Mouse (Mus musculus) spleen, postnatal 4 days (tissue): ENCODE results near the gene Cd151.
A peak's percentile ranks its signal among the peaks of the same experiment; 100 is the strongest.

Experiments
- DNase-seq, 2 experiments: peaks; one replicate each; pipeline ENCODE4 v3.0.0; 2022; ENCODE audit warnings: low spot score in 2 of 2

The Cd151 gene

GRCm38 (mm10) chr7:141467230-141468030 lies at the start of gene Cd151:
Cd151 (plus strand) TSS chr7:141467392.
- DNase-seq = peak; percentile 91 to 95

GRCm38 (mm10) chr7:141417731-141418681 lies 49.2 kb upstream of the Cd151 start:
- peak in 1 of 2 experiments; percentile 11 for DNase-seq

DNA sequence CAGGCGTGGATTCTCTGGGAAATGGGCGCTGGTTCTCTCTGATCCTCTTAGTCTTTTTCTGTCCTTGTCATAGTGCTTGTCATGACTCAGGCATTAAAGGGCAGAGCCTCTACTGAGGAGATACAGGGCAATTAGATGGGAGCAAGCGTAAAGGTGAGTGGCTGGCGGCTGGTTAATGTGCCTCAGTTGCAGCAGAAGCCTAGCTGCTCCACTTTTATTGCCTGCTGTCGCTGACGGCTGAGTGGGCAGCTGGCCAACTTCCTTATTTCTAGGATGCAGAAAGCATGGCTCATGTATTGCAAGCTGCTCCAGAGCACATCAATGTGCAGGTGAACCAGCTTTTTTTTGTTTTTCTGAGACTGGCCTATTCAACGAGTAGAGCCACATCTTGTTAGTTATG lies 48.2 kb upstream of the Cd151 start:
- peak; percentile 39 to 67 for DNase-seq

DNA sequence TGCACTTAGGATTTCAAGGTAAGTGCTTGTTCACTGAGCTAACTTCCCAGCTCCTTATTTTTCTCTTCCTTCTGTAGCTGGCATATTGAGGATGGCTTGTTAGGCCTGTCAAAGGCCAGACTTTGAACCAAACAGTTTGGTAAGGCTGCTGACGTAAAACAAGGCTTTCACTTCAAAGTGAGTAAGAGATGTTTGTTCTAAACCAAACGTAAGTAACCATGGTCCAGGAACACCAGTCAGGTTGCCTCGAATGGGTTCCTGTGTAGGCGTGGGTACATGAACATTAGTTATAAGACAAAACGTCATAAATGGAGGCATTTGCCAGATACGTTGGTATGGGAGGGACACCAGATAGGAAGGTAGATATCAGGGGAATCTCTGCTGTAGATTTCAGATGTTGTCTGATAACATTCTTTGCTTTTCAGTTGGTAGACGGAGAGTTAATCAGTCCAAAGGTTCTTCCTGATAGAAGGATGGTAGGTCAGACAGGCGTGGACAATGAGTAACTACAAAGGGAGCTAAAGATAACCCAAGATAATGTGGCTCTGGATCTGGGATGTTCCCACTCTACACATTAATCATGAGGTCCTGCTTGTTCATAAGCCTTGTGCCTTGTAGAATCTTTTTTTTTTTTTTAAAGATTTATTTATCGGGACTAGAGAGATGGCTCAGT lies 47.0 kb upstream of the Cd151 start:
- DNase-seq = no peak

DNA sequence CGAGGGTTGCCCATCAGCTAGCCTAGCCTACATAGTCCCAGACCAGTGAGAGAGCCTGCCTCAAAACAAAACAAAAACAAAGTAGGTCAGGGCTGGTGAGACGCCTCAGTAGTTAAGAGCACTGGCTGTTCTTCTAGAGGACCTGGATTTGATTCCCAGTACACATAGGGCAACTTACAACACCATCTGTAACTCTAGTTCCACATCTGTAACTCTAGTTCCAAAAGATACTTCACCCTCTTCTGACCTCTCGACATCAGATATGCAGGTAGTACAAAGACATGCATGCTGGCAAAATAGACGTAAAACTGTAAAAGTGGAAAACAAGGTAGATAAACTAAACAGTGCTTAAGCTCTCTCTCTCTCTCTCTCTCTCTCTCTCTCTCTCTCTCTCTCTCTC lies 43.4 kb upstream of the Cd151 start:
- DNase-seq = no peak

GRCm38 (mm10) chr7:141426948-141427730 lies 40.1 kb upstream of the Cd151 start:
- DNase-seq = peak in 1 of 2 experiments; percentile 11

GRCm38 (mm10) chr7:141428701-141429100 lies 38.5 kb upstream of the Cd151 start:
- DNase-seq = no peak

DNA sequence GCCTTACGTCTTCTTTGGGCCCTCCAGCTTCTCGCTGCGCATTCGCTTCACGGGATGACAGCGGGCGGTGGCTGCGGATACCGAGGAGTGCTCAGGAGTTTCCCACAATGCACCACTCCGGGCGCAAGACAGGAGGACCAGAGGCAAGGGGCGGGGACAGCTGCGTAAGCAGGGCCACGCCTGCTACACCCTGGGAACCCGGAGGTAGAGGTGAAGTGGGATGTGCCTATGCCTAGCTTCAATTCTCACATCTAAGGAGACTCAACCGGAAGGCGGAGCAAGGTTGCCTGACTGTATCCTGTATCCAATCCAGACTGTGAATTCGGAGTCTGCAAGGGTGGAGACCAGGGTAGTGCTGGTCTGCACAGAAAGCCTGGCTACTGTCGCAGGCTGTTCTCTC lies 37.9 kb upstream of the Cd151 start, which contains the start of gene Cend1:
Cend1 (minus strand) TSS at position 182 of the 400 bp plus-strand sequence.
- peak; percentile 18 to 65 for DNase-seq

DNA sequence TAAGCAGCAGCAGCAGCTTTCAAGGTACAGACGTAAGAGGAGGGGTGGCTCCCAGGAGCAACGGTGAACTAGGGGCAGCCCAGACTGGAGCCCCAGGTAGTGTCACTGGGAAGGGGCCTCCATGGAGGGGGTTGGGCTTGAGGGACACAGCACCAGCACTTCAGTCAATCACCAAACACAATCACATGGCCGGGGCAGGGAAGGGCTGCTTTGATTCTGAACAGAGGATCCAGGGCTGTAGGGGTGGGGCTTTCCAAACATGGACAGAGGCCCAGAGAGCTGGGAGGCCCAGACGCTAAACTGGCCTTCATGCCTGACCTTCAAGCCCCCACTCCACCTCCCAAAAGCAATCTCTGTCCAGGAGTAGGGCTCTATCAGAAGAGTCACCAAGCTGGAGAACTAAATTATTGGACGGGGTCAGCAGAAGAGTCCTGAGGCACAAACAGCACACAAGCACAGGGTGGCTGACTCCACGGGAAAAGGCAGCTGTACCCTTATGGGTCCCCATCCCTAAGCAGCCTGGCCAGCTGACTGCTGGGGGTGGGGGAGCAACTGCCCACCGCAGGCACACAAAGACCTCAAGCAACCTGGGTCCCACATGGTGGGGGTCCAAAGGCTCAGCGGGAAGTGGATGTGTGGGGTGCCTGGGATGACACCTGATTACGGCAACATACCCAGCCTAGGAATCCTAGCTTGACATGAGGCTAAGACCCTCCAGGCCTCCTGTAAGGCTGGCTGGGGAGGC lies 37.2 kb upstream of the Cd151 start:
- DNase-seq = no peak

DNA sequence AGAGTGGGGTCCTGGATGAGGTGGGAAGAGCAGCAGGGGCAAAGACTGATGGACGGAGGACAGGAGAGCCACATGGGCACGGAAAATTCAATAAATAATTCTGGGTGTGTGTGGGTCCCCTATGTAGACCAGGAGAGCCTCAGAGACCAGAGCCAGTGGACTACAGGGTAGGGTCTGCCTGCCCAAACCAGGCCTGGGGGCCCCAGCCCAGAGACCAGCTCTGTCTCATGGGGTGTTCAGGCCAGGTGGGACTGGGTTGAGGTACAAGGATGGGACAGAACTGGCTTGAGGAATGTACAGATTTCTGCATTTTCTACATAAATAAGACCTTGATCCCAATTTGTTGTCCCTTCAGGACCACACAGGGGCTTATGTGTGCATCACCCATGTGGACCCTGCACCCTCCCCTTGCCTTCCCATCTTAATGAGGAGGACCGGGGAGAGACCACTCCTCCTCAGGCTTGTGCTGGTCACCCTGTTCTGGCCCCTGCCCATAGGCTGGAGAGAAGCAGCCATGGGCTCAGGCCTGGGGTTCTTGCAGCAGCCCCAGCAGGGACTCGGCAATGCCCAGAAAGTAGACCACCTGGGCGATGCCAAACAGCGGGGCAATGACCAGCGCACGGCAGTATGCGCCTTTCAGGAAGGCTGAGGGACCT lies 36.5 kb upstream of the Cd151 start:
- no peak for DNase-seq

DNA sequence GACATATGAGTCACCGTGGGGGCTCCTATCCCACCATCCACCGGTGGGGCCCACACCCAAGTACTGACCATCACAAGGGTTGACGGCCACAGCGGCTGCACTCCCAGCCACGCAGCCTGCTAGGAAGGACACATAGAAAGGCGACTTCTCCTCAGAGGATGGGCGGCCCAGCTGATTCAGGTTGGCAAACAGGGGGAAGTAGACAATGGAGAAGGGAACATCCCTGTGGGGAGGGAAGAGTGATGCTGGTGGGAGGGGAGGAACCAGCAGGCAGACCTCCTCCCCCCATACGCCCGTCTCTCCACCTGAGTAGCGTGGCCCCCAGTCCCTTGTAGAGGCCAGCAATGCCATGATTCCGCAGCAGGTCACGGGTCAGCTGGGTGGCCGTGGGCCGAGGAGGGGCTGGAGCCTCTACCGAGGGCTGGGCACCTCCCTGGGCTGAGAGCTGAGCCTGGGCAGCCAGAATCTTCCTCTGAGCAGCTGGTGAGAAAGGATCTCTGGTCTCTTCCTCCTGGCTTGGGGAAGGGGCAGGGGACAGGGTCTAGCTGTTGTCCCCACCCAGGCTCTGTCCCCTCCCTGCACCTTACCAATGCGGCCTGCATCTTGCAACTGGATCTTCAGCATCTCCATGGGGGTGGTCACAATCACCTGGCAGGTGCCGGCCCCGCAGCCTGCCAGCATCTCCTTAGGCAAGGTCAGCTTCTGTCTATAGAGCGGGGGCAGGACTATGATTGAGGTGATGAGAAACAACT lies 35.6 kb upstream of the Cd151 start:
- DNase-seq = peak in 1 of 2 experiments; percentile 67

DNA sequence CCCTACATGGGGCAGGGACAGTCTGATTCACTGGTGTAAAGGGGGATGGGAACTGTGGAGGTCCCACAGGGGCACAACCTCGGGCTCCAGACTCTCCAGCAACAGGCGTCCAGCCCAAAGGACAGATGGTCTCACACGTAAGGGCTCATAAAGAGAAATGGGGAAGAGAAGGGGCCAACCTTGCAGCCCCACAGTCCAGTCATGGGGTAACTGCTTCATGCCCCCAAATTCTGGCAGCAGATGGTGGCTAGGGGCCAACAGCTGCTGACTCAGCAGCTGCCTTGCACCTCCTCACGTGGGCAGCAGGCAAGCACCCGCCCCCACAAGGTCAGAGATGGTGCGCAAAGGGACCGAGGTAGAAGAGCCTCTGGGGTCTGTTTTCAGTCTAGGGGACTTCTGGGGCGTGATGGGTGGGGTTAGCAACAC lies 35.0 kb upstream of the Cd151 start:
- DNase-seq = peak in 1 of 2 experiments; percentile 60

GRCm38 (mm10) chr7:141432741-141433516 lies 34.3 kb upstream of the Cd151 start:
- no peak for DNase-seq

GRCm38 (mm10) chr7:141433517-141434400 lies 33.4 kb upstream of the Cd151 start:
- peak in 1 of 2 experiments; percentile 64 for DNase-seq

- peak in 1 of 2 experiments; percentile 62 for DNase-seq
These were observed 32.7 kb upstream of the Cd151 start for GRCm38 (mm10) chr7:141434464-141434863.

DNA sequence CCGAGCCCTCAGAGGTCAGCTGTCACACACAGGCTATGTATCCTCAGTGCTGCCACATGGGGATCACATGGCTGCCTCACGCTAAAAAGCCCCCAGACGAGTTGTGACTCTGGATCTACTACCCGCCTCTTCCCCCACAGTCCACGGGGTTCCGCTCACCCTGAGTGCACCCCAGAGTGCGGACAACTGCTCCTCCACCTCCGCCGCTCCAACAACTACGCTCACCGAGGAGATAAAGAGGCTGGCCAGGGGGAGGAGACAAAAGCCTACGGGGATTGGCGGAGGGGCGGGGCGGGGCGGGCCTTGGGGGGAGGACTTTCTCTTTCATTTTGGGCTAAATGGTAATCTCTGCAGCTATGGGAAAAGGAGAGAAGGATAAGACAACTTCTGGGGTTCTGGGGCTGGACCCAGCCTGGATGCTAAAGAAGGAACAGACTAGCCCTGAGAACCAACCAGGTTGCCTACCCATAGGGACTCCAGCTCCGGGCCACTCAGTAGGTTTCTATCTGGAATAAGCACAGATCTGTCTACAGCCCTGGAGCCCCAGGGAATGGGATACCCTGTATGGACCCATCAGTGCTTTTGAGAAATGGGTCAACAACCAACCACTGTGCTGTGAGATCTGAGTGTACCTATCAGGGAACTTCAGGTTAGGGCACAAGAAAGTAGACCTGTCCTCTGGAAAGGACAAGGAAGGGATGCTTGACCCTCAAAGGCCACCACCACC lies 31.9 kb upstream of the Cd151 start:
- DNase-seq = peak; percentile 71 to 80
